Mouse (Mus musculus) thymus, adult 2 months (tissue): ENCODE measurements around the gene Mindy4.

Experiments
- CTCF ChIP-seq: fragments of 200-500 bp; IDR thresholded peaks from 2 replicates; pipeline ENCODE4 v1.5.1; 2012; ENCODE audit warnings: mild to moderate bottlenecking, control low read depth, low read length, moderate library complexity, borderline replicate concordance; ENCODE audit not compliant: control insufficient read depth, poor library complexity, insufficient read depth; ENCODE audit errors: extremely low read depth
- POLR2A ChIP-seq: fragments of 200-500 bp; IDR thresholded peaks from 2 replicates; pipeline ENCODE4 v1.6.1; 2012; ENCODE audit warnings: mild to moderate bottlenecking, low read length, control low read depth, moderate library complexity; ENCODE audit not compliant: control insufficient read depth, poor library complexity, insufficient read depth; ENCODE audit errors: extremely low read depth

- TF ChIP-seq CTCF (no peak), POLR2A (no peak)
These were observed 49.6 kb downstream of the Mindy4 start for GRCm38 (mm10) chr6:55252731-55253247.
